Mouse (Mus musculus): ENCODE results near the gene Stoml3. TPM values are rescaled to one million over a fixed set of nuclear protein-coding genes. Genes with fewer than 3 reads are reported as not detected.

Gene Stoml3
- polyA plus RNA-seq, 1 experiment = 0.06 TPM

DNA sequence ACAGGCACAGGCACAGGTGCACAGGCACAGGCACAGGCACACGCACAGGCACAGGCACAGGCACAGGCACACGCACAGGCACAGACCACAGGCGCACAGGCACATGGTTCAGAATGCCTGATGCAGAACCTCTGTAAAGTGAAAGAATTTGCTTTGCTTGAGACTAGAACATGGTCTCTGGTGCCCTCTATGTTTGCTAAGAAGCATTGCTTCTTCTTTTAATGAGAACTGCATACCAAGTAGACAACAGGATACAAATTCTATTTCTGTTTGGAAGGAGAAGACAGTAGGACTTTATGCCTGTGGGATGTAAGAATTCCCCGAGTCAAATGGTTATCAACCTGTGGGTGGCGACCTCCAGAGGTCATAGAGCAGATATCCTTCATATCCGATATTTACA is 14.0 kb downstream of the Stoml3 start:
- Histone ChIP-seq H3K4me1 (ENCODE audit: control insufficient read depth, insufficient read depth, low read length) (no peaks in the 10 kb centered on the region), H3K4me3 (replicated peaks; ENCODE audit: extremely low read depth, low read depth, low read length) (no peak overlapping the region)
- TF ChIP-seq CTCF (IDR thresholded peaks at IDR 0.05; ENCODE audit: insufficient read depth, low read length) (peak; percentile 27; the same call in 1 of the 2 replicates), POLR2A (IDR thresholded peaks at IDR 0.05; ENCODE audit: borderline replicate concordance, extremely low read depth, low read depth, low read length) (no peak)
- no peak for DNase-seq
- 55% methylated on average over 6 of the region's 6 CpGs for WGBS

DNA sequence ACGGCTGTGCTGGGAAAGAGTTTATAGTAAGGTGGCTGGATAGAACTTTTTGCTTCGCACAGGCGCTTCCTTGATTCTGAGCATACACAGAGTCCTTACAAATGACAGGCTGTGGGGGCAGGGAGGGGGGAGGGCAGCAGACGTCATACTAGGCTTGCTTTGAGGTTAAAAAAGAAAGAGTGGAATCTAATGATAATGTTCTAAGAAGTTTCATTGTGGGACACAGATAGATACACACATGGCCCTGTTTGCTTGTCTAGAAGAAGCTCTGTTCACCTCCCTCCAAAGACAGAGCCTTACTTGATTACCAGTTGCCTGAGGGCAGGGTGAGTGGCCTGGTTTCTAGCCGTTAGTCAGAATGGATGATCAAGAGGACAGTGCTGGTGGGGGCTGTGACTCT is 24.6 kb downstream of the Stoml3 start:
- no peak for TF ChIP-seq CTCF (IDR thresholded peaks at IDR 0.05; ENCODE audit: insufficient read depth, low read length)
- no peak for TF ChIP-seq POLR2A (IDR thresholded peaks at IDR 0.05; ENCODE audit: borderline replicate concordance, extremely low read depth, low read depth, low read length)
- no peak for DNase-seq
- WGBS = 57% methylated on average over 5 of the region's 5 CpGs
- no peak overlapping the region for H3K4me3 ChIP-seq (replicated peaks; ENCODE audit: extremely low read depth, low read depth, low read length)
- no peaks in the 10 kb centered on the region for H3K4me1 ChIP-seq (ENCODE audit: control insufficient read depth, insufficient read depth, low read length)

DNA sequence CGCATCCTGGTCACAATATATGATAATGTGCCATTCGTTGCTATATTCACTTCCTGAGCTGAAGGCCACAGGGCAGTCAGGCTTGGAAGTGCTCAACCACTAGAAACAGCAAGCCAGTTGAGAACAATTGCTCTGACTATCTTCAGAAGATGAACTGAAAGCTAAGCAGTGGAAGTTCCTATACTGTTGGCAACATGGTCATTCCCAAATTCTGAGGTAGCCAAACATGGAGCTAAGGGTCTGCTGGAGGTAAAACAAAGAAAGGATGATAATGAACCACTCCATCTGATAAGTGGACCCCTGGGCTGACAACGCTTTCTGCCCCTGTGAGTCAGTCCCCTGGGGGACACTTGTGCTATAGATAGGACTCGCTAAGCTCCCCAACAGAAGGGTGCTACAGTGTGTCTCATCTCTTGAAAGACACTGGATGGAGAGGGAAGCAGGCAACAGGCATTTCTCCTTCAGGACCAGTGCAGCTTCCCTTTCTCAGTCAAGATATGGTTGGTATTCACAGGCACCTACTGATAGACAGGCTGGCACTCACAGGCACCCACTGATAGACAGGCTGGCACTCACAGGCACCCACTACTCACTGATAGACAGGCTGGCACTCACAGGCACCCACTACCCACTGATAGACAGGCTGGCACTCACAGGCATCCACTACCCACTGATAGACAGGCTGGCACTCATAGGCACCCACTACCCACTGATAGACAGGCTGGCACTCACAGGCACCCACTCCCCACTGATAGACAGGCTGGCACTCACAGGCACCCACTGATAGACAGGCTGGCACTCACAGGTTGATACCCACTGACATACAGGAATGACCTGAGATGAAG is 26.0 kb downstream of the Stoml3 start:
- TF ChIP-seq CTCF (IDR thresholded peaks at IDR 0.05; ENCODE audit: insufficient read depth, low read length) (no peak), POLR2A (IDR thresholded peaks at IDR 0.05; ENCODE audit: borderline replicate concordance, extremely low read depth, low read depth, low read length) (no peak)
- DNase-seq = no peak
- Histone ChIP-seq H3K4me1 (ENCODE audit: control insufficient read depth, insufficient read depth, low read length) (no peaks in the 10 kb centered on the region), H3K4me3 (replicated peaks; ENCODE audit: extremely low read depth, low read depth, low read length) (no peak overlapping the region)
- 63% methylated on average over 4 of the region's 4 CpGs for WGBS

DNA sequence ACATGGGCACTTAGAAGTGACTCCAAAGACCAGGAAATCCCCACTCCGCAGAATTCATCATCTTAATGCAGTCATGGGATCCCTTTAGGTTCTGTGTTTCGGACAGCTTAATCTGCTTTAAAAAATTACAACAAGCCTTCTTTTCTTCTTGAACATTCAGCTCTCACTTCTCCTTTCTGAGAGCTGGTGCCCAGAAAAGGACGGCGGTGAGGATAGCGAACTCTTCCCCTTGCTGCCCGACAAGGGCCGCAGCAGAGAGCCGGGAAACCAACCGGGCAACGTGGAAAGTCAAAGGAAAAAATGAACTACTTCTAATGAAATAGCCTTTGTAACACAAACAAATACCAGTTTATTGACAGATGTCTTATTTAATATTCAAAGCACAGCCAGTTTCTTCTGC is 34.3 kb downstream of the Stoml3 start:
- no peak for DNase-seq
- no peak overlapping the region for H3K4me3 ChIP-seq (replicated peaks; ENCODE audit: extremely low read depth, low read depth, low read length)
- TF ChIP-seq CTCF (IDR thresholded peaks at IDR 0.05; ENCODE audit: insufficient read depth, low read length) = no peak
- no peak for TF ChIP-seq POLR2A (IDR thresholded peaks at IDR 0.05; ENCODE audit: borderline replicate concordance, extremely low read depth, low read depth, low read length)

DNA sequence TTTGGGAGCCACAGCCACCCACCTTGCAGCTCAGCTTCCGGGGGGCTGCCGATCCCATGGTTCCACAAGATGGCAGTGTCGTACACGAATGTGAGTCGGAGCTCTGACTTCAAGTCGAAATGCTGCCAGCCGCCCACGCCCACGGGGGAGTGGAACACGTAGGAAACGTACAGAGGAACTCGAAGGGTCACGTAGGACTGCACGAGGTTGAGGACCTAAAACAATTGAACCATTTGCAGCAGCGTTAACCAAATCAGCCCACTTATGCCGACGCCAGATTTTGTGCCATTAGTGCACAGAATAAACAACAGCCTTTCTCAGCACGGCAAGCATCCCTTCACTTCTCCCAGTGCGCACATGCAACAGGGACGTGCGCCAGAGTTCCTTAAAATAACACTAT is 37.3 kb downstream of the Stoml3 start:
- Histone ChIP-seq H3K4me3 (replicated peaks; ENCODE audit: extremely low read depth, low read depth, low read length) (peak overlapping the region; percentile 51), H3K4me1 (ENCODE audit: control insufficient read depth, insufficient read depth, low read length) (no peaks in the 10 kb centered on the region; the same call in 1 of the 2 replicates)
- DNase-seq = peak; percentile 47
- TF ChIP-seq CTCF (IDR thresholded peaks at IDR 0.05; ENCODE audit: insufficient read depth, low read length) (peak; percentile 60), POLR2A (IDR thresholded peaks at IDR 0.05; ENCODE audit: borderline replicate concordance, extremely low read depth, low read depth, low read length) (no peak)
- WGBS = 4% methylated on average over 21 of the region's 21 CpGs

More for the DNA sequence above, 34.3 kb downstream of the Stoml3 start:
- WGBS = 86% methylated on average over 10 of the region's 10 CpGs
- no peaks in the 10 kb centered on the region; the same call in 1 of the 2 replicates for H3K4me1 ChIP-seq (ENCODE audit: control insufficient read depth, insufficient read depth, low read length)

DNA sequence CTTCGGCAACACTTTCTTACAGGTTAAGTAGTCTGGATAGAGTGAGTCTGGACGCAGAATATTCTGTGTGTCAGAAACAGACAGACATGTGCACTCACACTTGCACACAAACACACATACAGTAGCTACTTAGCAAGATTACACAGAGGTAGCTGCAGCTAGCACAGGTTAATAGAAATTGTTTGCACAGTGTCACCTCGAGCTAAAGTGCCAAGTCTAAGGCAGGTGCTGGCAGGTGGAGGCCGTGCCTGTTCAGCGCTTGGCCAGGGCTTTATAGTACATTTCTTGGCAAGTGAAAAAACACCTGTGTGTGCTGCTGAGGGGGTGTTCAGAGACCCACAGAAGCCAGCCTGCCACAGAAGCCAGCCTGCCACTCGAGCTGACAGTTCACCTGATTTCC is 41.9 kb downstream of the Stoml3 start:
- TF ChIP-seq POLR2A (IDR thresholded peaks at IDR 0.05; ENCODE audit: borderline replicate concordance, extremely low read depth, low read depth, low read length) (no peak), CTCF (IDR thresholded peaks at IDR 0.05; ENCODE audit: insufficient read depth, low read length) (no peak)
- 62% methylated on average over 6 of the region's 6 CpGs for WGBS

DNA sequence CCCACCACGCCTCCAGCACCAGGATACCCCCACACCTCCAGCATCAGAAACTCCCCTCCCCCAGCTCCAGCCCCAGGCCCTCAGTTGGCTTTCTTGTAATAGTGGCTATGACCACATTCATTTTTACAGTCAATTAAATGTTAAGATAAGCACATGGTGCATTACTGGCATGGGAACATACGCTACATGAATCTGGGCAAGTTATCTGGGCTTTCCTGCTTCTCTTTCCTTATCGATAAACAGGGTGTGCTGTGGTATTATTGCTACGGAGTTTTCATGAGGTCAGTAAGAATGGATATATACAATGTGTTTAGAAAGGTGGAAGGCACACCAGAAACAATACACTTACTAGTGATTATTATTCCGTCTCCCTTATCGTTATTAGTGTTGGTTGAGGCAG is 43.6 kb downstream of the Stoml3 start:
- DNase-seq = no peak
- 81% methylated on average over 6 of the region's 6 CpGs for WGBS
- Histone ChIP-seq H3K4me3 (replicated peaks; ENCODE audit: extremely low read depth, low read depth, low read length) (no peak overlapping the region), H3K4me1 (ENCODE audit: control insufficient read depth, insufficient read depth, low read length) (no peaks in the 10 kb centered on the region)
- no peak for TF ChIP-seq CTCF (IDR thresholded peaks at IDR 0.05; ENCODE audit: insufficient read depth, low read length)
- TF ChIP-seq POLR2A (IDR thresholded peaks at IDR 0.05; ENCODE audit: borderline replicate concordance, extremely low read depth, low read depth, low read length) = no peak

More for the DNA sequence above, 41.9 kb downstream of the Stoml3 start:
- no peak overlapping the region for H3K4me3 ChIP-seq (replicated peaks; ENCODE audit: extremely low read depth, low read depth, low read length)
- DNase-seq = no peak
- H3K4me1 ChIP-seq (ENCODE audit: control insufficient read depth, insufficient read depth, low read length) = no peaks in the 10 kb centered on the region; the same call in 1 of the 2 replicates

DNA sequence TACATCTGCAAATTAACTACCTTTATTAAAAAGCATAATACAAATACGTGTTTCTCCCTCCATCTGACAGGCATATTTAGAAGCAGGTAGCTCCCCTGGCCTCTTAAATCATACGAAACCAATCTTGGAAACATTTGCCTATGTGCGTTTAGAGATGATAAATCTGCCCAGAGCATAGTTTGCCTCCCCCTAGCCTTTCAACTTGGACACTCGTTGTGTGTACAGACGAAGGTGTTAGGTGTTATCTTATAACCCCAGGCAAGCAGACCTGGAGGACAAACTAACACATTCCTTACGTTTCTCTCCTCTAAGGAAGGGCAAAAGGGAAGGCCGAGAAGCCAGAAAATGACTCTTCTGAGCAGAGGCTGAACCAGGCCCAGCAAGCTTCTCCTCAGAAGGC is 64.2 kb downstream of the Stoml3 start:
- WGBS = 56% methylated on average over 7 of the region's 7 CpGs

DNA sequence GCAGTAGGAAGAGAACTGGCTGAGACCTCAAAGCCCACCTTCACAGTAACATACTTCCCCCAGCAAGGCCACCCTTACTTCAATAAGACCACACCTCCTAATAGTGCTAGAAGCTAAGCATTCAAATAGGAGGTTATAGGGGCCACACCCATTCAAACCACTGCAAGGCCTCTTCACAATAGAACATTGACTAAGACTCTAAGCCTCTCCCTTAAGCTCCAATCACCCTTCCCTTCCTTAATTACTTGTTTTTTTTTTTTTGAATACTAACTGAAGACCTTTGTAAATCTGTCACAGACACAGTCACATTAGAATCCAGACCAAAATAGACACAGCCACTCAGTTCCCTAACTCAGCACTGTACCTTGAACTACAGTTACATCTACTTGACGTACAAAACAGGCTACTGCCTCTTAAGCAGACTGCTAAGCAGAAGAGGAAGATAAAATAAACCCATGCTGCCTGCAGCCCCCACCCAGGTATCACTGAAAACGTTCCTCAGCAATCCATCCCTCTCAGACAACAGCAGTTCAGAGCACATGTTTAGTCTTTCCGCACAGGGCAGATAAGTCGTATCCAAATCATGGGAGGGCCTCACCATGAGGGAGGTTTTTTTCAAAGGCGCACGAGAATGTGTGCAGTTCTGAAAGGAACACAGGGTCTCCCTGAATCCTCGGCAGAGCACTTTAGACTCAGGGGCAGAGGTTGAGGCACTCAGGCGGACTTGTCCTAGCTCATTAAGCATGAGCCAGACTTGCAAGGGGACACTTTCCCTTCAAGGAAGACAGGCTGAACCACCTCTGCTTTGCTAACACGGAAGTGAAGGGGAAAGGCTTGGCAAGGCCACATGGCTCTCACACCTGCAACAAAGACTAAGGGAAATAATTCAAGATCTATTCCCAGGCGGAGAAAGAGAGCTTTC is 66.8 kb downstream of the Stoml3 start:
- DNase-seq = no peak
- Histone ChIP-seq H3K4me1 (ENCODE audit: control insufficient read depth, insufficient read depth, low read length) (peaks cover 3% of the 10 kb centered on the region; the same call in 1 of the 2 replicates), H3K4me3 (replicated peaks; ENCODE audit: extremely low read depth, low read depth, low read length) (no peak overlapping the region)
- 58% methylated on average over 10 of the region's 10 CpGs for whole genome bisulfite sequencing
- TF ChIP-seq CTCF (IDR thresholded peaks at IDR 0.05; ENCODE audit: insufficient read depth, low read length) (no peak), POLR2A (IDR thresholded peaks at IDR 0.05; ENCODE audit: borderline replicate concordance, extremely low read depth, low read depth, low read length) (no peak)

More for the DNA sequence above, 64.2 kb downstream of the Stoml3 start:
- DNase-seq = no peak
- Histone ChIP-seq H3K4me3 (replicated peaks; ENCODE audit: extremely low read depth, low read depth, low read length) (no peak overlapping the region), H3K4me1 (ENCODE audit: control insufficient read depth, insufficient read depth, low read length) (no peaks in the 10 kb centered on the region)
- TF ChIP-seq POLR2A (IDR thresholded peaks at IDR 0.05; ENCODE audit: borderline replicate concordance, extremely low read depth, low read depth, low read length) = no peak
